Mouse (Mus musculus): ENCODE data around the gene Rab3gap2.

DNA sequence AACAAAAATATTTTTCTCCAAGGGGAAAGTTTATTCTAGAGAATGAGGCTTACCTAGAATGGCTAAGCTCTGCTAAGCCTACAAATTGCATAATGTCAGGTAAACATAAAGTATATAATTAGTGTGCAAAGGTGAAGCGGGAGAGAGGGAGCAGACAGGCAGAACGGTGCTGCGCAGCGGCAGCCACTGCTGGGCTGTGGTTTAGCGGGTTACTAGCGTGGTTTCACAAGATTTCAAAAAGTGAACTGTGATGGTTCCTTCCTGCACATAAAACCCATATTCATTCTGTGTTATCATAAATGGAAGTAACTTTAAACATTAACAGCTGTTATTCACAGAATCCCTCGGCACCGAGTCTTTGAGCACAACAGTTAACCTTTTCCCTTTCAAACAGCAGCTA lies 11.8 kb upstream of the Rab3gap2 start:
- no peak for TF ChIP-seq CTCF (IDR thresholded peaks at IDR 0.05; ENCODE audit: low read depth, low read length)
- TF ChIP-seq GATA1 (IDR thresholded peaks at IDR 0.05; ENCODE audit: borderline replicate concordance, low read length) = no peak
- no peak for TF ChIP-seq POLR2AphosphoS5 (IDR thresholded peaks at IDR 0.05; ENCODE audit: insufficient replicate concordance, low read depth, low read length)
- TF ChIP-seq TAL1 (conservative IDR thresholded peaks at IDR 0.05; ENCODE audit: low read depth, low read length) = no peak

Measured in G1E (cell line).